Mouse (Mus musculus): ENCODE results near the gene Atf5. TPM values are rescaled to one million over a fixed set of nuclear protein-coding genes. Genes with fewer than 3 reads are reported as not detected.

Gene Atf5
- polyA plus RNA-seq, 1 experiment from 2014 or later = 3.7 TPM

GRCm38 (mm10) chr7:44856265-44856916 is 39.9 kb upstream of the Atf5 start:
- WGBS = 63% methylated on average over 9 of the region's 9 CpGs
- peak overlapping the region; percentile 89 for H3K27ac ChIP-seq

GRCm38 (mm10) chr7:44855036-44855435 is 38.6 kb upstream of the Atf5 start:
- Histone ChIP-seq H3K9ac (replicated peaks) (peak overlapping the region; percentile 66), H3K27me3 (no peaks in the 10 kb centered on the region), H3K4me2 (peak overlapping the region; percentile 91), H3K27ac (peak overlapping the region; percentile 89), H3K4me1 (replicated peaks) (peaks cover 56% of the 10 kb centered on the region), H3K36me3 (peaks cover 28% of the 10 kb centered on the region), H3K9me3 (no peaks in the 10 kb centered on the region), H3K4me3 (replicated peaks) (peak overlapping the region; percentile 52)
- 44% methylated on average over 10 of the region's 10 CpGs for whole genome bisulfite sequencing
- no peak for ATAC-seq (ENCODE audit: insufficient number of reproducible peaks, insufficient read depth, low FRiP score, low TSS enrichment, low read depth)

More at GRCm38 (mm10) chr7:44856265-44856916, 39.9 kb upstream of the Atf5 start:
- peak overlapping the region; percentile 88 for H3K4me2 ChIP-seq
- ATAC-seq (ENCODE audit: insufficient number of reproducible peaks, insufficient read depth, low FRiP score, low TSS enrichment, low read depth) = no peak
- H3K4me1 ChIP-seq (replicated peaks) = peaks cover 50% of the 10 kb centered on the region
- H3K27me3 ChIP-seq = no peaks in the 10 kb centered on the region
- H3K9me3 ChIP-seq = no peaks in the 10 kb centered on the region
- peak overlapping the region; percentile 67 for H3K4me3 ChIP-seq (replicated peaks)
- H3K36me3 ChIP-seq = peaks cover 31% of the 10 kb centered on the region
- peak overlapping the region; percentile 73; the same call in 1 of the 2 replicates for H3K9ac ChIP-seq (replicated peaks)

- Histone ChIP-seq H3K9me3 (no peaks in the 10 kb centered on the region), H3K36me3 (peaks cover 23% of the 10 kb centered on the region)
Observed at GRCm38 (mm10) chr7:44854356-44855031, 38.0 kb upstream of the Atf5 start.

GRCm38 (mm10) chr7:44853596-44854355 is 37.3 kb upstream of the Atf5 start:
- 36% methylated on average over 26 of the region's 26 CpGs for WGBS
- Histone ChIP-seq H3K36me3 (peaks cover 22% of the 10 kb centered on the region), H3K9me3 (no peaks in the 10 kb centered on the region), H3K4me1 (replicated peaks) (peaks cover 56% of the 10 kb centered on the region), H3K27me3 (no peaks in the 10 kb centered on the region), H3K27ac (peak overlapping the region; percentile 89), H3K9ac (replicated peaks) (peak overlapping the region; percentile 66), H3K4me2 (peak overlapping the region; percentile 91), H3K4me3 (replicated peaks) (peak overlapping the region; percentile 52)
- ATAC-seq (ENCODE audit: insufficient number of reproducible peaks, insufficient read depth, low FRiP score, low TSS enrichment, low read depth) = no peak

More at GRCm38 (mm10) chr7:44854356-44855031, 38.0 kb upstream of the Atf5 start:
- whole genome bisulfite sequencing = under 1% methylated on average over 45 of the region's 45 CpGs
- ATAC-seq (ENCODE audit: insufficient number of reproducible peaks, insufficient read depth, low FRiP score, low TSS enrichment, low read depth) = 0 out of 2 replicates have a peak, but pooled peaks have one; percentile 19
- H3K9ac ChIP-seq (replicated peaks) = peak overlapping the region; percentile 66
- peaks cover 56% of the 10 kb centered on the region for H3K4me1 ChIP-seq (replicated peaks)
- H3K4me2 ChIP-seq = peak overlapping the region; percentile 91
- no peaks in the 10 kb centered on the region for H3K27me3 ChIP-seq
- peak overlapping the region; percentile 89 for H3K27ac ChIP-seq
- H3K4me3 ChIP-seq (replicated peaks) = peak overlapping the region; percentile 52

- peaks cover 49% of the 10 kb centered on the region for H3K4me1 ChIP-seq (replicated peaks)
- no peak for ATAC-seq (ENCODE audit: insufficient number of reproducible peaks, insufficient read depth, low FRiP score, low TSS enrichment, low read depth)
- no peak overlapping the region for H3K4me3 ChIP-seq (replicated peaks)
- no peaks in the 10 kb centered on the region for H3K27me3 ChIP-seq
- H3K27ac ChIP-seq = no peak overlapping the region
- H3K36me3 ChIP-seq = peaks cover 19% of the 10 kb centered on the region
- no peak overlapping the region for H3K9ac ChIP-seq (replicated peaks)
- no peaks in the 10 kb centered on the region for H3K9me3 ChIP-seq
- 94% methylated on average over 2 of the region's 2 CpGs for WGBS
- H3K4me2 ChIP-seq = no peak overlapping the region
Observed at GRCm38 (mm10) chr7:44853065-44853464, 36.6 kb upstream of the Atf5 start.

GRCm38 (mm10) chr7:44852259-44853027 is 36.0 kb upstream of the Atf5 start:
- Histone ChIP-seq H3K36me3 (peaks cover 19% of the 10 kb centered on the region), H3K9me3 (no peaks in the 10 kb centered on the region), H3K4me2 (no peak overlapping the region), H3K27me3 (no peaks in the 10 kb centered on the region), H3K9ac (replicated peaks) (no peak overlapping the region), H3K4me1 (replicated peaks) (peaks cover 50% of the 10 kb centered on the region), H3K27ac (no peak overlapping the region), H3K4me3 (replicated peaks) (peak overlapping the region; percentile 7; the same call in 1 of the 2 replicates)
- ATAC-seq (ENCODE audit: insufficient number of reproducible peaks, insufficient read depth, low FRiP score, low TSS enrichment, low read depth) = no peak
- WGBS = 89% methylated on average over 36 of the region's 36 CpGs

- H3K4me1 ChIP-seq (replicated peaks) = peaks cover 50% of the 10 kb centered on the region
- no peak for ATAC-seq (ENCODE audit: insufficient number of reproducible peaks, insufficient read depth, low FRiP score, low TSS enrichment, low read depth)
Observed at GRCm38 (mm10) chr7:44851625-44852234, 35.3 kb upstream of the Atf5 start.

GRCm38 (mm10) chr7:44850789-44851624 is 34.5 kb upstream of the Atf5 start:
- Histone ChIP-seq H3K36me3 (peaks cover 29% of the 10 kb centered on the region), H3K4me3 (replicated peaks) (peak overlapping the region; percentile 78), H3K4me2 (peak overlapping the region; percentile 85), H3K9me3 (no peaks in the 10 kb centered on the region), H3K27me3 (no peaks in the 10 kb centered on the region), H3K27ac (peak overlapping the region; percentile 96; the same call in 1 of the 2 replicates), H3K4me1 (replicated peaks) (peaks cover 45% of the 10 kb centered on the region), H3K9ac (replicated peaks) (peak overlapping the region; percentile 68)
- ATAC-seq (ENCODE audit: insufficient number of reproducible peaks, insufficient read depth, low FRiP score, low TSS enrichment, low read depth) = no peak
- 81% methylated on average over 8 of the region's 8 CpGs for WGBS

More at GRCm38 (mm10) chr7:44851625-44852234, 35.3 kb upstream of the Atf5 start:
- H3K4me2 ChIP-seq = no peak overlapping the region
- WGBS = 91% methylated on average over 12 of the region's 12 CpGs
- no peak overlapping the region for H3K9ac ChIP-seq (replicated peaks)
- H3K9me3 ChIP-seq = no peaks in the 10 kb centered on the region
- no peak overlapping the region for H3K4me3 ChIP-seq (replicated peaks)
- H3K36me3 ChIP-seq = peaks cover 22% of the 10 kb centered on the region
- no peak overlapping the region for H3K27ac ChIP-seq
- no peaks in the 10 kb centered on the region for H3K27me3 ChIP-seq

- Histone ChIP-seq H3K27ac (peak overlapping the region; percentile 96), H3K9ac (replicated peaks) (peak overlapping the region; percentile 68), H3K36me3 (peaks cover 37% of the 10 kb centered on the region), H3K4me2 (peak overlapping the region; percentile 85), H3K9me3 (no peaks in the 10 kb centered on the region), H3K4me1 (replicated peaks) (peaks cover 42% of the 10 kb centered on the region), H3K27me3 (no peaks in the 10 kb centered on the region), H3K4me3 (replicated peaks) (peak overlapping the region; percentile 78)
- peak; percentile 24 for ATAC-seq (ENCODE audit: insufficient number of reproducible peaks, insufficient read depth, low FRiP score, low TSS enrichment, low read depth)
- WGBS = under 1% methylated on average over 33 of the region's 33 CpGs
Observed at GRCm38 (mm10) chr7:44850146-44850545, 33.7 kb upstream of the Atf5 start.

All from limb, embryonic 12.5 days (tissue).